Mouse (Mus musculus) liver, embryonic 11.5 days (tissue): ENCODE results near the gene Zc3h7b. TPM values are rescaled to one million over a fixed set of nuclear protein-coding genes. Genes with fewer than 3 reads are reported as not detected.

Experiments used
- ATAC-seq: fragments of 200-750 bp; cut with Nextera tagmentation; replicated peaks from 2 replicates; pipeline ENCODE4 v1.8.0; 2017; ENCODE audit warnings: moderate number of reproducible peaks, mild to moderate bottlenecking, moderate TSS enrichment, moderate library complexity; ENCODE audit not compliant: low FRiP score
- DNase-seq: peaks from one replicate; pipeline ENCODE4 v3.0.0-alpha.2; 2017; ENCODE audit warnings: low spot score
- H3K27ac ChIP-seq: fragments of 300-500 bp; sonication (generic); 2 replicates; pipeline ENCODE4 v1.5.1; 2014; ENCODE audit warnings: mild to moderate bottlenecking, low read depth, low read length, control low read depth
- H3K27me3 ChIP-seq: fragments of 300-500 bp; sonication (generic); replicated peaks from 2 replicates; pipeline ENCODE4 v1.6.1; 2014; ENCODE audit warnings: low read length, mixed read lengths; ENCODE audit not compliant: control insufficient read depth, insufficient read depth
- H3K36me3 ChIP-seq: fragments of 300-500 bp; sonication (generic); 2 replicates; pipeline ENCODE4 v1.6.1; 2014; ENCODE audit warnings: mild to moderate bottlenecking, low read length, moderate library complexity, mixed read lengths; ENCODE audit not compliant: control insufficient read depth, insufficient read depth
- H3K4me1 ChIP-seq: fragments of 300-500 bp; sonication (generic); replicated peaks from 2 replicates; pipeline ENCODE4 v1.6.1; 2014; ENCODE audit warnings: low read length, mixed read lengths; ENCODE audit not compliant: control insufficient read depth, insufficient read depth
- H3K4me2 ChIP-seq: fragments of 300-500 bp; sonication (generic); 2 replicates; pipeline ENCODE4 v1.6.1; 2014; ENCODE audit warnings: mild to moderate bottlenecking, control low read depth, moderate library complexity
- H3K4me3 ChIP-seq: fragments of 300-500 bp; sonication (generic); 2 replicates; pipeline ENCODE4 v1.5.1; 2014; ENCODE audit warnings: low read depth, low read length, control low read depth
- H3K9ac ChIP-seq: fragments of 300-500 bp; sonication (generic); 2 replicates; pipeline ENCODE4 v1.6.1; 2014; ENCODE audit warnings: low read depth, low read length, control low read depth
- H3K9me3 ChIP-seq: fragments of 300-500 bp; sonication (generic); 2 replicates; pipeline ENCODE4 v1.6.1; 2016; ENCODE audit warnings: low read length, inconsistent platforms, mixed read lengths; ENCODE audit not compliant: control insufficient read depth
- WGBS: fragments of 180-500 bp; shearing (Covaris S2); extraction: QIAGEN DNeasy Blood & Tissue Kit; methylation state at CpG from one replicate; pipeline ENCODE4 v1.1.7; 2014; 5-methylcytosine and 5-hydroxymethylcytosine counted together
- polyA plus RNA-seq: library from polyadenylated mRNA; unstranded; fragments of >200 nt; fragmentation: Nextera tagmentation; extraction: Ambion mirVana; gene quantifications from 2 replicates; pipeline ENCODE4 v1.2.1, GENCODE M21; 2014

Gene Zc3h7b
- polyA plus RNA-seq, 1 experiment from 2014 or later = 24.2 TPM

DNA sequence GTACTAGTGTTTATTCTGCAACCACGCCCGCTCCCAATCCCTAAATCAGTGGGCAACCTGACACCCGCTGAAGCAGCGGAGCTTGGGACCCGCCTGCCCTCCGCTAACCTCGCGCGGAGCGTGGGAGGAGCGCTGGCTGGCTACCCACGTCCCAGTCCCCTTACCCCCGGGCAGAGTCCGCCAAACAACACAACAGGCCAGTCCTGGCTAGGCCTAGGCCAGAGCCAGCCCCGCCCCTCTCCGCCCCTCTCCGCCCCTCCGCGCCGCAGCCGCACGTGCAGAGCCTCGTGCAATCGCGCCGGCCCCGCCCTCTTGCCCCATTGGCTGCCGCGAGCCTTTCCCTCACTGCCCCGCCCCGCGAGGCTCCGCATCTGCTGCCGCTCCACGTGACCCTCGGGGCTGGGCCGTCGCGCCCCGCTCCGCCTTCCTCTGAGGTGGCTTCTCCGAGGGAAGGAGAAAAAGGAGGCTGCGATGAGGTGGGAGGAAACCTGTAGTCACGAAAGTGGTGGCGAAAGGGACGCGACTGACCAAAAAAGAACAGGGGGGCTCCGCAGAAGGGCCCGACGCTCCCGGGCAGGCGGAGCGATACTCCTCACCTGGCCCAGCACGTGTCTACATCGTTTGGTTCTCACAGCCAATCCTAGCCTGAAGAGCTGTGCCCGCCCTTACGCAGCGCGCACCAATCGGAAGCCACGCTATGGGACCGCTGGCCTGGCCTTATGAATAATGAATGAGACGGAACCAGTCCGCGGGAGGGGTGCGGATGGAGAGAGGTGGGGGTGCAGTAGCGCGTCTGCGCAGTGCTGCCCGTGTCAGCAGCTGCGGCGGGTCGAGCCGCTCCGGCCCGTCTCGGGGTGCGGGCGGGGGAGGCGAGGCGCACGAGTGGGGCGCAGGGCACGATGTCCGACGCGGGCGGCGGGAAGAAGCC is 66.1 kb downstream of the Zc3h7b start:
- Histone ChIP-seq H3K4me2 (peak overlapping the region; percentile 74), H3K4me3 (peak overlapping the region; percentile 62), H3K27me3 (no peaks in the 10 kb centered on the region), H3K27ac (peak overlapping the region; percentile 61), H3K4me1 (peaks cover 15% of the 10 kb centered on the region), H3K9me3 (no peaks in the 10 kb centered on the region), H3K9ac (peak overlapping the region; percentile 63), H3K36me3 (peaks cover 7% of the 10 kb centered on the region)
- DNase-seq (peak; percentile 99), ATAC-seq (peak; percentile 98)
- WGBS = 0% methylated on average over 88 of the region's 89 CpGs

DNA sequence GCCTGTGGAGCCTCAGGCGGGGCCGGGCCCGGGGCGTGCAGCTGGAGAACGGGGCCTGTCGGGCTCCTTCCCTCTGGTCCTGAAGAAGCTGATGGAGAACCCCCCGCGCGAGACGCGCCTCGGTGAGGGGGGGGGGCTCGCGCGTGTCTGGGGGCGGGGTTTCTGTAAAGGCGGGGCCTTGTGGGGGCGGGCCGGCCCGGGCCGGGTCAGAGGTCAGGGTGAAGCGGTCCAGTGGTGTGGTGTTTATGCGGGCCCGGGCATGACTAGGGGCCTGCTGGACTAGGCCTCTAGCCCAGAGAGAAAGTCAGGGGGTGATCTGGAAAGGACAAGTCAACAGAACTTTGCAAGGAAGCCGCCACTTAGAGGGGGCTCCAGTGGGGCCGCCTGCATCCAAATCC is 66.7 kb downstream of the Zc3h7b start:
- H3K4me3 ChIP-seq = peak overlapping the region; percentile 62
- H3K4me2 ChIP-seq = peak overlapping the region; percentile 74
- no peaks in the 10 kb centered on the region for H3K27me3 ChIP-seq
- H3K9me3 ChIP-seq = no peaks in the 10 kb centered on the region
- peak overlapping the region; percentile 63 for H3K9ac ChIP-seq
- peak overlapping the region; percentile 23; the same call in 1 of the 2 replicates for H3K27ac ChIP-seq
- 1% methylated on average over 26 of the region's 26 CpGs for WGBS
- DNase-seq (peak; percentile 81), ATAC-seq (peak; percentile 33)
- peaks cover 7% of the 10 kb centered on the region for H3K36me3 ChIP-seq
- peaks cover 15% of the 10 kb centered on the region for H3K4me1 ChIP-seq

DNA sequence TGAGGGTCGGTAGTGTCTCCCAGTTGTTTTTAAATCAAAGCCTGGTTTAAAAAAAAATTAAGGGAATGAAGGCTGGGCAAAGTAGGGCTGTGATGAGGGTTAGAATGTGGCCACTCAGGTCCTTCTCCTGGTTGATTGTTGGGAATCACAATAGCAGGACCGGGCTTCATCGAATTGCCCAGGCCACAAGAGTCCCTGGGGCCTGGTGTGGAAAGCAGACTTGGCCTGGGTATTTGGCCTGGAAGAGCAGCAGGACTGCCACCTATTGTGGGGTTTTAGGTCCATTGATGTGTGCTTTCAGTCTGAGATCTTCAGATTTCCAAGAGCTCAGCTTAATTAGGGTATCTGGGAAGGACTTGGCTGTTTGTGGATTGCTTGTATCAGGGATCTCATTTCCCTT is 67.4 kb downstream of the Zc3h7b start:
- ATAC-seq (no peak), DNase-seq (no peak)
- Histone ChIP-seq H3K9me3 (no peaks in the 10 kb centered on the region), H3K4me2 (peak overlapping the region; percentile 74), H3K9ac (peak overlapping the region; percentile 63), H3K27me3 (no peaks in the 10 kb centered on the region), H3K4me3 (peak overlapping the region; percentile 62), H3K4me1 (peaks cover 15% of the 10 kb centered on the region), H3K27ac (0 out of 2 replicates have a peak overlapping the region, but pooled peaks have one; percentile 22), H3K36me3 (peaks cover 9% of the 10 kb centered on the region)
- 60% methylated on average over 3 of the region's 3 CpGs for WGBS

DNA sequence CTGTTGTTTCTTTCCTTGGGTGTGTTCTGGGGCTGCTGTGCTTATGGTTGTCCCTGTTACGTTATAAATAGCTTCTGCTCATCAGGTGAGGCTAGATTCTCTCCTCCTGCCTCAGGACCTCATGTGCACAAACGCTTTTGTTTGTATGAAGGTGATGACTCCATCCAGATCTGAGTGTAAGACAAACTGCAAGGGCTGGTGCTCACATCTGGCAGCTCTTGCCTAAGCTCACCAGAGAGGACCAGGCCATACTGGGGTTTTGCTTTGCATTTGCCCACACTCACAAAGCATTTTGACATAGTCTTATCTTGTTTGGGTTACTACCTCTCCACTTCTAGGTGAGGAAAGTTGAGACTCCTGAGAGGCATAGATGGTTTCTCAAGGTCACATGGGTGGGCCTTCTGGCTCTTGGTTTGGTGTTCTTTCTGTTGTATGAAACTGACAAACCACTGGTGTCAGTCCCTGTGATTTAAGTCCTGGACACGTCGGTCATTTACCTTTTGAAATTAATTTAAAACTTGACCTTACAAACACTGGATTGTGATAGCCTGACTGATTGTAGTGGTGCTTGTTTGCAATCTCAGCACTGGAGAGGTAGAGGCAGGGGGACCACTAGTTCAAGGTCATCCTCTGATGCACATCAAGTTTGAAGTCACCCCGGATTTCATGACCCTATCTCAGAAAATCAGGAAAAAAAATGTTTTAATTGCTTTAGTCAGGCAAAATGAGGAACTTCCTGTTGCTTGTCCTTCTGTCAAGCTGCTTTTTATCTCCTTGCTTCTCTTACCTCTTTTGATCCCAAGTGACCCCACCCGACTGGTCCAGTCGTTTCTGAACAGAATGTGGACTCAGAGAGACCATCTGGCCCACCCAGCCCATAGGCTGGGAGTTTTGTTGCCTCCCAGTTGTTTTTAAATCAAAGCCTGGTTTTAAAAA is 68.1 kb downstream of the Zc3h7b start:
- Histone ChIP-seq H3K4me2 (peak overlapping the region; percentile 74), H3K9ac (no peak overlapping the region), H3K9me3 (no peaks in the 10 kb centered on the region), H3K27me3 (no peaks in the 10 kb centered on the region), H3K4me3 (no peak overlapping the region), H3K27ac (no peak overlapping the region), H3K36me3 (peaks cover 9% of the 10 kb centered on the region), H3K4me1 (peaks cover 15% of the 10 kb centered on the region)
- WGBS = 59% methylated on average over 7 of the region's 7 CpGs
- DNase-seq = no peak
- ATAC-seq = no peak

DNA sequence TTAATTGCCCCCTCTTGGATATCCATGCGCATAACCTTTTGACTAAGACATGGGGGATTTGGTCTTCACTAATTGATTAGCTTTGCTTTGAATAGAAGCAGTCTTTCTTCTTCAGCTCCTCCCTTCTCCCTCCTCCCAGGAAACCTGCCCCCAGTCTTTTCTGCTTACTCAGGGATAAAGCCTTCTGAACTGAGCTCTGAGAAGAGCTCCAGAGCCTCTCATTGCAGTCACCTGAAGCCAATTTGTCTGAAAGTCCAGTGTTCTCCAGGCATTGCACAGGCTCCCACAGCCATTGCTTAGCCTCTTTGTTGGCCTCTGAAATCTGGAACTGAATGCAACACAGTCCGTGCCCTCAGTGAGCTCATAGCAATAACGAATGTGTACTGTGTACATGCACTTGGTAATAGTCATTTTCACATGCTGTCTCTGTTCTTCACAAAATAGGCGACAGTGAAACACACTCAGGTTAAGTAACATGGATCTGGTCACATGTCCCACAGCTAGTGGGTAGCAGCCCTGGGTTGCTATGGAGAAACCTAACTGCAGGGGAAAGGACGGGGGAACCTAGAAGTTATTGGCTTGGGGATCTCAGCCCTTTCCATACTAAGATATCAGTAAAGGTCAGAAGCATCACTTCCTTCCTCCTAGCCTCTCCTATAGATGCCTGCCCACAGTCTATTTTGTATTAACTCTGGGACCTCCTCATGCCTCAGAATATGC is 69.3 kb downstream of the Zc3h7b start:
- peaks cover 10% of the 10 kb centered on the region for H3K36me3 ChIP-seq
- H3K27me3 ChIP-seq = no peaks in the 10 kb centered on the region
- H3K27ac ChIP-seq = no peak overlapping the region
- no peaks in the 10 kb centered on the region for H3K9me3 ChIP-seq
- ATAC-seq (no peak), DNase-seq (no peak)
- 74% methylated on average over 5 of the region's 5 CpGs for WGBS
- no peak overlapping the region for H3K4me2 ChIP-seq
- H3K4me3 ChIP-seq = no peak overlapping the region
- no peak overlapping the region; the same call in 1 of the 2 replicates for H3K9ac ChIP-seq
- peaks cover 15% of the 10 kb centered on the region for H3K4me1 ChIP-seq

DNA sequence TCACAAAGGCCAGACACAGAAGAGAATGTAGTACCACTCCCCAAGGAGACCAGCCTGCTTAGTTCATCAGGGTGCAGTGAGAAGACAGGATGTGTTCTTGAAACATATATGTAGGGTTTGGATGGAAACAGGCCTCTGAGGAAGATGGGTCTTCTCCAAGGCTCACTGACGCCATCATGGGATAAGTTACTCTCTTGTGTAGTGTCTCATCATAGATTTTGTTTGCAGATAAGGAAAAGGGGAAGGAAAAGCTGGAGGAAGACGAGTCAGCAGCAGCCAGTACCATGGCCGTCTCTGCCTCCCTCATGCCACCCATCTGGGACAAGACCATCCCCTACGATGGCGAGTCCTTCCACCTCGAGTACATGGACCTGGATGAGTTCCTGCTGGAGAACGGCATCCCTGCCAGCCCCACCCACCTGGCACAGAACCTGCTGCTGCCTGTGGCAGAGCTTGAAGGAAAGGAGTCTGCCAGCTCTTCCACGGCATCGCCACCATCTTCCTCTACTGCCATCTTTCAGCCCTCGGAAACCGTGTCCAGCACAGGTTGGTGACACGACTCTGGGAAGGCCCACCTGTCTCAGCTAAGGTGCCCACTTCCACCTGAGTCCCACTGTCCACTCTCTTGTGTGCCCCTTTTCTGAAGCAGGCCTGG is 70.0 kb downstream of the Zc3h7b start:
- H3K4me3 ChIP-seq = no peak overlapping the region
- no peaks in the 10 kb centered on the region for H3K27me3 ChIP-seq
- no peak overlapping the region for H3K4me2 ChIP-seq
- no peak overlapping the region for H3K9ac ChIP-seq
- WGBS = 74% methylated on average over 12 of the region's 12 CpGs
- peaks cover 12% of the 10 kb centered on the region for H3K36me3 ChIP-seq
- H3K9me3 ChIP-seq = no peaks in the 10 kb centered on the region
- no peak for ATAC-seq
- DNase-seq = no peak
- peaks cover 10% of the 10 kb centered on the region for H3K4me1 ChIP-seq
- no peak overlapping the region for H3K27ac ChIP-seq

DNA sequence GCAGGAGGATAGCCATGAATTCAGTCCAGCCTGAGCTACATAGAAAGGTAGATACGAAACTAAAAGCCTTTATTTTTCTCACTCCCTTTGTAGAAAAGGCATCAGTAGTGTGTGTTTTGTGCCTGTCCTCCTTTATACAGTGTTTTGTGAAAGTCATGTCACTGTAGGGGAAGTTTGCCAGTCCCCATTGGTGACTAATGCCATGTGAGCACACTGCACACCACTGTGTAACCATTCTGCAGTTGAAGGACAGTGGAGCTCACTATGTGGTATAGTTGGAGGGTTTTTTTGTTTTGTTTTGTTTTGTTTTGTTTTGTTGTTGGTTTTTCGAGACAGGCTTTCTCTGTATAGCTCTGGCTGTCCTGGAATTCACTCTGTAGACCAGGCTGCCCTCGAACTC is 73.5 kb downstream of the Zc3h7b start:
- H3K9ac ChIP-seq = no peak overlapping the region
- H3K4me3 ChIP-seq = no peak overlapping the region
- DNase-seq (no peak), ATAC-seq (no peak)
- no peak overlapping the region for H3K4me2 ChIP-seq
- H3K9me3 ChIP-seq = no peaks in the 10 kb centered on the region
- WGBS = 80% methylated on average over 3 of the region's 3 CpGs
- H3K4me1 ChIP-seq = peaks cover 2% of the 10 kb centered on the region; the same call in 1 of the 2 replicates
- peaks cover 15% of the 10 kb centered on the region for H3K36me3 ChIP-seq
- no peaks in the 10 kb centered on the region for H3K27me3 ChIP-seq
- H3K27ac ChIP-seq = no peak overlapping the region

DNA sequence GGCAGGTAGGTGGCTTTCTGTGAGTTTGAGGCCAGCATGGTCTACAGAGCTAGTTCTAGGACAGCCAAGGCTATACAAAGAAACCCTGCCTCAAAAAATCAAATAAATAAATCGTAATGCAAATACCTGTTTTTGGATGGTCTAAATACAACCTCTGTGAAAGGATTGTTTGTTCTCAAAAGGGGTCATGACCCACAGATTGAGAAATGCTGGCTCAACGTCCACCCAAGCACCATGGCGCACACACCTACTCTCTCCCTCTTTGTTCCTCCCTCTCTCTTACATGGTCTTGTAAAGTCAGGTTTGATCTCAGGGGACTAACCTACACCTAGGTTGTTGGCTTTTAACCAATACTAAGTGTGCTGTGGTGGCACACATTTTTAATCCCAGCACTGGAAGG is 77.8 kb downstream of the Zc3h7b start:
- Histone ChIP-seq H3K4me3 (no peak overlapping the region), H3K27ac (no peak overlapping the region), H3K4me1 (no peaks in the 10 kb centered on the region), H3K9ac (no peak overlapping the region), H3K27me3 (no peaks in the 10 kb centered on the region), H3K4me2 (no peak overlapping the region), H3K9me3 (no peaks in the 10 kb centered on the region), H3K36me3 (peaks cover 13% of the 10 kb centered on the region)
- ATAC-seq (no peak), DNase-seq (no peak)
- 74% methylated on average over 3 of the region's 3 CpGs for WGBS
